Mouse (Mus musculus) heart, embryonic 11.5 days (tissue): Measurements from ENCODE around the gene Sctr. TPM values are rescaled to one million over a fixed set of nuclear protein-coding genes. Genes with fewer than 3 reads are reported as not detected.

Source experiments
- ATAC-seq: fragments of 200-750 bp; cut with Nextera tagmentation; replicated peaks from 2 replicates; pipeline ENCODE4 v1.8.0; 2017; ENCODE audit warnings: moderate library complexity; ENCODE audit not compliant: insufficient number of reproducible peaks, low FRiP score, low TSS enrichment
- H3K27ac ChIP-seq: fragments of 300-500 bp; sonication (generic); 2 replicates; pipeline ENCODE4 v1.5.1; 2014; ENCODE audit warnings: mild to moderate bottlenecking, low read depth, low read length
- H3K27me3 ChIP-seq: fragments of 300-500 bp; sonication (generic); 2 replicates; pipeline ENCODE4 v1.6.1; 2014; ENCODE audit warnings: mild to moderate bottlenecking, low read length, mixed read lengths; ENCODE audit not compliant: control insufficient read depth, insufficient read depth
- H3K36me3 ChIP-seq: fragments of 300-500 bp; sonication (generic); 2 replicates; pipeline ENCODE4 v1.6.1; 2014; ENCODE audit warnings: mild to moderate bottlenecking, low read length, moderate library complexity, mixed read lengths; ENCODE audit not compliant: control insufficient read depth, insufficient read depth
- H3K4me1 ChIP-seq: fragments of 300-500 bp; sonication (generic); 2 replicates; pipeline ENCODE4 v1.6.1; 2014; ENCODE audit warnings: low read length; ENCODE audit not compliant: control insufficient read depth, insufficient read depth
- H3K4me2 ChIP-seq: fragments of 300-500 bp; sonication (generic); 2 replicates; pipeline ENCODE4 v1.6.1; 2014; ENCODE audit warnings: mild to moderate bottlenecking, moderate library complexity
- H3K4me3 ChIP-seq: fragments of 300-500 bp; sonication (generic); 2 replicates; pipeline ENCODE4 v1.5.1; 2014; ENCODE audit warnings: low read depth, low read length
- H3K9ac ChIP-seq: fragments of 300-500 bp; sonication (generic); 2 replicates; pipeline ENCODE4 v1.6.1; 2014; ENCODE audit warnings: mild to moderate bottlenecking, low read depth, low read length, moderate library complexity
- H3K9me3 ChIP-seq: fragments of 300-500 bp; sonication (generic); replicated peaks from 2 replicates; pipeline ENCODE4 v1.6.1; 2016; ENCODE audit warnings: low read length; ENCODE audit not compliant: control insufficient read depth
- WGBS: fragments of 180-500 bp; shearing (Covaris S2); extraction: QIAGEN DNeasy Blood & Tissue Kit; methylation state at CpG from one replicate; pipeline ENCODE4 v1.1.7; 2014; ENCODE audit not compliant: insufficient replicate concordance; 5-methylcytosine and 5-hydroxymethylcytosine counted together
- polyA plus RNA-seq: library from polyadenylated mRNA; unstranded; fragments of >200 nt; fragmentation: Nextera tagmentation; extraction: Ambion mirVana; gene quantifications from 2 replicates; pipeline ENCODE4 v1.2.1, GENCODE M21; 2014

Sctr gene
- polyA plus RNA-seq, 1 experiment from 2014 or later: not detected

- ATAC-seq: no peak
- Histone ChIP-seq H3K27ac (no peak overlapping the region), H3K4me3 (no peak overlapping the region), H3K27me3 (no peaks in the 10 kb centered on the region), H3K36me3 (no peaks in the 10 kb centered on the region), H3K9ac (no peak overlapping the region), H3K4me1 (peaks cover 2% of the 10 kb centered on the region; the same call in 1 of the 2 replicates), H3K9me3 (no peaks in the 10 kb centered on the region), H3K4me2 (no peak overlapping the region)
- whole genome bisulfite sequencing: 60% methylated on average over 1 of the region's 1 CpGs
Observed at GRCm38 (mm10) chr1:120034793-120035192, 28.1 kb downstream of the Sctr start.

- no peak overlapping the region for H3K9ac ChIP-seq
- no peaks in the 10 kb centered on the region for H3K27me3 ChIP-seq
- no peak overlapping the region for H3K4me3 ChIP-seq
- H3K4me1 ChIP-seq: peaks cover 2% of the 10 kb centered on the region; the same call in 1 of the 2 replicates
- H3K9me3 ChIP-seq: no peaks in the 10 kb centered on the region
- no peak for ATAC-seq
- H3K4me2 ChIP-seq: no peak overlapping the region
- H3K27ac ChIP-seq: no peak overlapping the region
- 77% methylated on average over 7 of the region's 7 CpGs for WGBS
- H3K36me3 ChIP-seq: no peaks in the 10 kb centered on the region
Observed at GRCm38 (mm10) chr1:120035456-120036034, 28.9 kb downstream of the Sctr start.

- no peaks in the 10 kb centered on the region for H3K36me3 ChIP-seq
- H3K9me3 ChIP-seq: no peaks in the 10 kb centered on the region
- H3K9ac ChIP-seq: no peak overlapping the region
- no peak overlapping the region for H3K4me2 ChIP-seq
- no peaks in the 10 kb centered on the region for H3K27me3 ChIP-seq
- no peak for ATAC-seq
- H3K4me3 ChIP-seq: no peak overlapping the region
- WGBS: 65% methylated on average over 9 of the region's 9 CpGs
- no peak overlapping the region for H3K27ac ChIP-seq
- peaks cover 2% of the 10 kb centered on the region; the same call in 1 of the 2 replicates for H3K4me1 ChIP-seq
Observed at GRCm38 (mm10) chr1:120037021-120037683, 30.5 kb downstream of the Sctr start.

- no peak overlapping the region for H3K4me3 ChIP-seq
- no peak for ATAC-seq
- H3K27me3 ChIP-seq: no peaks in the 10 kb centered on the region
- H3K27ac ChIP-seq: no peak overlapping the region
- 79% methylated on average over 9 of the region's 9 CpGs for WGBS
- H3K9ac ChIP-seq: no peak overlapping the region
- no peaks in the 10 kb centered on the region for H3K4me1 ChIP-seq
- no peaks in the 10 kb centered on the region for H3K36me3 ChIP-seq
- no peaks in the 10 kb centered on the region for H3K9me3 ChIP-seq
- H3K4me2 ChIP-seq: no peak overlapping the region
Observed at GRCm38 (mm10) chr1:120038594-120038993, 31.9 kb downstream of the Sctr start.

- ATAC-seq: no peak
- Histone ChIP-seq H3K4me1 (no peaks in the 10 kb centered on the region), H3K9ac (no peak overlapping the region), H3K36me3 (no peaks in the 10 kb centered on the region), H3K4me3 (no peak overlapping the region), H3K27me3 (no peaks in the 10 kb centered on the region), H3K9me3 (no peaks in the 10 kb centered on the region), H3K27ac (no peak overlapping the region), H3K4me2 (no peak overlapping the region)
- 73% methylated on average over 8 of the region's 8 CpGs for WGBS
Observed at GRCm38 (mm10) chr1:120042421-120042820, 35.7 kb downstream of the Sctr start.

- 84% methylated on average over 16 of the region's 16 CpGs for WGBS
- Histone ChIP-seq H3K4me3 (no peak overlapping the region), H3K27ac (no peak overlapping the region), H3K9ac (no peak overlapping the region), H3K27me3 (no peaks in the 10 kb centered on the region), H3K4me1 (no peaks in the 10 kb centered on the region), H3K36me3 (no peaks in the 10 kb centered on the region), H3K4me2 (no peak overlapping the region), H3K9me3 (no peaks in the 10 kb centered on the region)
- ATAC-seq: no peak
Observed at GRCm38 (mm10) chr1:120044584-120044983, 37.9 kb downstream of the Sctr start.

GRCm38 (mm10) chr1:120047325-120047724, 40.6 kb downstream of the Sctr start:
- Histone ChIP-seq H3K9ac (no peak overlapping the region), H3K4me3 (no peak overlapping the region), H3K36me3 (no peaks in the 10 kb centered on the region), H3K4me2 (no peak overlapping the region), H3K9me3 (no peaks in the 10 kb centered on the region), H3K27me3 (no peaks in the 10 kb centered on the region), H3K27ac (no peak overlapping the region), H3K4me1 (no peaks in the 10 kb centered on the region)
- no peak for ATAC-seq

- no peaks in the 10 kb centered on the region for H3K27me3 ChIP-seq
- H3K36me3 ChIP-seq: no peaks in the 10 kb centered on the region
- H3K27ac ChIP-seq: no peak overlapping the region
- 34% methylated on average over 1 of the region's 1 CpGs for WGBS
- H3K4me1 ChIP-seq: no peaks in the 10 kb centered on the region
- no peak for ATAC-seq
- no peak overlapping the region for H3K4me3 ChIP-seq
- no peak overlapping the region for H3K4me2 ChIP-seq
- H3K9me3 ChIP-seq: no peaks in the 10 kb centered on the region
- no peak overlapping the region for H3K9ac ChIP-seq
Observed at GRCm38 (mm10) chr1:120051070-120051469, 44.4 kb downstream of the Sctr start.

- H3K4me3 ChIP-seq: no peak overlapping the region
- 0 out of 2 replicates have a peak, but pooled peaks cover 5% of the 10 kb centered on the region for H3K4me1 ChIP-seq
- no peak overlapping the region for H3K4me2 ChIP-seq
- WGBS: 87% methylated on average over 6 of the region's 6 CpGs
- H3K36me3 ChIP-seq: no peaks in the 10 kb centered on the region
- no peak for ATAC-seq
- H3K9ac ChIP-seq: no peak overlapping the region
- no peaks in the 10 kb centered on the region for H3K27me3 ChIP-seq
- no peak overlapping the region for H3K27ac ChIP-seq
- H3K9me3 ChIP-seq: no peaks in the 10 kb centered on the region
Observed at GRCm38 (mm10) chr1:120054997-120055396, 48.3 kb downstream of the Sctr start.
